Mouse (Mus musculus): ENCODE data around the gene Crtac1. TPM values are rescaled to one million over a fixed set of nuclear protein-coding genes. Genes with fewer than 3 reads are reported as not detected.
A peak's percentile ranks its signal among the peaks of the same experiment; 100 is the strongest.

Gene Crtac1
- polyA plus RNA-seq, 1 experiment from 2014 or later, result 0.97 TPM

DNA sequence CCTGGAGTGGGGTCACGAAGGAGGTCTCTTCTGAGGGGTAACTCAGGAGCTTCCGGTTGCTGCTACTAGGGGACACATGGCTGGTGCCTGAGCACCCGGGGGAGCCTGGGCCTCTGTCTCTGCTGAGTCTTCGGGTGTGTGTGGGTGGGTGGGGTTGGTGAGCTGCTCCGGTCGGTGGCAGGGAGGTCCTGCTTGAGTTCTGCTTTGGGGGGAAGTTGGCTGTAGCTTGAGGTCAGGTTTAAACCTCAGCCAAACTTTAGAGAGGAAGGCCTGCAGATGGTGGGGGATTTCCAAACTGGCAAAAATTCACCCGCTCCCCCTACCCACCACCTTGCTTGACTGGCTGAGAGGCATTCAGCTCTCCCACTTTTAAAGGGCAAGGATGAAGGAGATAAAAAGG lies 160.4 kb downstream of the Crtac1 start:
- Histone ChIP-seq H3K27ac (ENCODE audit: low read depth) (no peak overlapping the region), H3K4me2 (no peak overlapping the region), H3K9ac (no peak overlapping the region), H3K36me3 (ENCODE audit: insufficient read depth) (no peaks in the 10 kb centered on the region), H3K4me3 (ENCODE audit: low read depth, low read length) (no peak overlapping the region), H3K4me1 (ENCODE audit: insufficient read depth) (no peaks in the 10 kb centered on the region), H3K9me3 (ENCODE audit: low read depth, low read length) (no peaks in the 10 kb centered on the region), H3K27me3 (ENCODE audit: insufficient read depth, low read length) (no peaks in the 10 kb centered on the region)
- ATAC-seq (ENCODE audit: insufficient read depth) (no peak), DNase-seq (no peak)
- WGBS, result 77% methylated on average over 7 of the region's 7 CpGs
- TF ChIP-seq CTCF (IDR thresholded peaks at IDR 0.05; ENCODE audit: low read depth), result no peak

DNA sequence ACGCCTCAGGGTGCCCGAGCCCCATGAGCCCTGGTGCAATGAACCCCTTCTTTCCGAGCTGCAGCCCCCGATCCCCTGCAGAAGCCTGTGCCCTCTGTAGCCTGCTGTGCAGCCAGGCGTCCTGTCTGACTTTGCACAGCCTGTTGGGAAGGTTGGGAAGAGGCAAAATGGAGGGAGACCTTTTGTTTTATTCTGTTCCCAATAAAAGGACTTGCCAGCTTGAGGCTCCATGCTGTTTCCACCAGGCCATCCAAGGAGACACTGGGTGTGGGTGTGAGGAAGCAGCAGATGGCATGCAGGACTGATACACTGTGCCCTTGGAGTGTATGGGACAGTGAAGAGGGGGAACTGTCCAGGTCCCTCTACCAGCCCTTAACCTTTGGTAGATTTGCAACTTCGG lies 161.5 kb downstream of the Crtac1 start:
- WGBS, result 45% methylated on average over 6 of the region's 6 CpGs
- Histone ChIP-seq H3K4me1 (ENCODE audit: insufficient read depth) (no peaks in the 10 kb centered on the region), H3K9ac (no peak overlapping the region), H3K36me3 (ENCODE audit: insufficient read depth) (no peaks in the 10 kb centered on the region), H3K4me3 (ENCODE audit: low read depth, low read length) (no peak overlapping the region), H3K9me3 (ENCODE audit: low read depth, low read length) (no peaks in the 10 kb centered on the region), H3K4me2 (no peak overlapping the region), H3K27me3 (ENCODE audit: insufficient read depth, low read length) (no peaks in the 10 kb centered on the region), H3K27ac (ENCODE audit: low read depth) (no peak overlapping the region)
- DNase-seq (no peak), ATAC-seq (ENCODE audit: insufficient read depth) (no peak)
- TF ChIP-seq CTCF (IDR thresholded peaks at IDR 0.05; ENCODE audit: low read depth), result no peak

DNA sequence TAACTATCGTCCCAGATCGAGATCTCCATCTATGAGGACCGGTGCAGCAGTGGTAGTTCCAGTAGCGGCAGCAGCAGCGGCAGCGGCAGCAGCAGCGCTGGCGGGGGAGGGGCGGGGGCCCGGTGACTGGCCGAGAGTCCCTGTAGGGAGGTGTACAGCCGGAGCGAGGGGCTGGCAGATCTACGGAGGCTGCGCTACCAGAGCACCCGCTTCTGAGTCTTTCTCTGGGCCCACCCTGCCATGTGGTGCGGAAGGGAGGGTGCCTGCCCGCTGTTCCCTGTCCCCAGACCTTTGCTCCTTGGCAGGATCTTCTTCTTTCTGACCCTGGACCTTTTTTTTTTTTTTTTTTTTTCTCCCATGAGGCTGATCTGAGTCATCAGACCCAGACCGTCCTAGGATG lies 163.2 kb downstream of the Crtac1 start:
- no peaks in the 10 kb centered on the region for H3K36me3 ChIP-seq (ENCODE audit: insufficient read depth)
- ATAC-seq (ENCODE audit: insufficient read depth), result no peak
- H3K9ac ChIP-seq, result no peak overlapping the region

DNA sequence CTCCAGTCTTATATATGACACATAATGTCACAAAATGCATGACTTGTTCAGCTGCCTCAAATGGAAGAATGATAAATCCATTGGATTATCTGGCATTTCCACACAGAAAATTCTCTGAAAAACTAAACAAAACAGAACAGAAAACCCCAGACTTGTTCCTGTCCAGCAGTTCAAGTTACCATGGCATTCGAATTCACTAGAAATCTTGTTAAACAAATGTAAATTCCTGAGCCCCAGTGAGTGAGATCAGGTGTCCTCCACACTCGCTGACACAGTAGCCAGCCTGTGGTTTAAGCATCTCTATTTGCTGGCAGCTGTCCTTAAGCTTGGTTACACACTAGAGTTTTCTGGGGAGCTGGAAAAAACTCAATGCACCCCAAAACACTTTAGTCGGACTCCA lies 168.1 kb downstream of the Crtac1 start:
- DNase-seq (no peak), ATAC-seq (ENCODE audit: insufficient read depth) (no peak)
- Histone ChIP-seq H3K4me1 (ENCODE audit: insufficient read depth) (no peaks in the 10 kb centered on the region), H3K4me3 (ENCODE audit: low read depth, low read length) (no peak overlapping the region), H3K9ac (no peak overlapping the region), H3K27me3 (ENCODE audit: insufficient read depth, low read length) (no peaks in the 10 kb centered on the region), H3K9me3 (ENCODE audit: low read depth, low read length) (no peaks in the 10 kb centered on the region), H3K36me3 (ENCODE audit: insufficient read depth) (no peaks in the 10 kb centered on the region), H3K4me2 (no peak overlapping the region), H3K27ac (ENCODE audit: low read depth) (no peak overlapping the region)
- no peak for TF ChIP-seq CTCF (IDR thresholded peaks at IDR 0.05; ENCODE audit: low read depth)
- WGBS, result 35% methylated on average over 3 of the region's 3 CpGs

More for the DNA sequence above, 163.2 kb downstream of the Crtac1 start:
- peak overlapping the region; percentile 38; the same call in 1 of the 2 replicates for H3K4me2 ChIP-seq
- H3K9me3 ChIP-seq (ENCODE audit: low read depth, low read length), result no peaks in the 10 kb centered on the region
- H3K4me3 ChIP-seq (ENCODE audit: low read depth, low read length), result no peak overlapping the region
- peak; percentile 8 for DNase-seq
- H3K27me3 ChIP-seq (ENCODE audit: insufficient read depth, low read length), result no peaks in the 10 kb centered on the region
- TF ChIP-seq CTCF (IDR thresholded peaks at IDR 0.05; ENCODE audit: low read depth), result no peak
- WGBS, result under 1% methylated on average over 19 of the region's 19 CpGs
- H3K4me1 ChIP-seq (ENCODE audit: insufficient read depth), result no peaks in the 10 kb centered on the region
- no peak overlapping the region for H3K27ac ChIP-seq (ENCODE audit: low read depth)

DNA sequence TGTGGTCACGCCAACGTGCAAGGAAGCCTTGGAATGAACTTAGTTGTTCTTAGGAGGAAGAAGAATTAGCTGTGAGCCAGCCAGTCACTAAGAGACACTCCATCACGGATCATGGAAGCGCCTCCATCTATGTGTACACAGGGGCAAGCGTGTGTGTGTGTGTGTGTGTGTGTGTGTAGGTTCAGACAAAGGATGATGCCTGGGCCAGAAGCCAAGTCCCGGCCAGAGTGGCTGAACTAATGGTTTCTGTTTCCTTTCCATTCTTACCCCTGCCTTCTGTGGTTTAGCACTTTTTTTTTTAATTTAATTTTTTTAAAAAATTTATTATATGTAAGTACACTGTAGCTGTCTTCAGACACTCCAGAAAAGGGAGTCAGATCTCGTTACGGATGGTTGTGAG lies 171.1 kb downstream of the Crtac1 start:
- no peaks in the 10 kb centered on the region for H3K4me1 ChIP-seq (ENCODE audit: insufficient read depth)
- DNase-seq, result peak; percentile 27
- no peak overlapping the region for H3K4me3 ChIP-seq (ENCODE audit: low read depth, low read length)
- no peak for TF ChIP-seq CTCF (IDR thresholded peaks at IDR 0.05; ENCODE audit: low read depth)
- no peaks in the 10 kb centered on the region for H3K36me3 ChIP-seq (ENCODE audit: insufficient read depth)
- no peak overlapping the region for H3K4me2 ChIP-seq
- ATAC-seq (ENCODE audit: insufficient read depth), result no peak
- H3K9me3 ChIP-seq (ENCODE audit: low read depth, low read length), result no peaks in the 10 kb centered on the region
- no peak overlapping the region for H3K27ac ChIP-seq (ENCODE audit: low read depth)
- no peak overlapping the region for H3K9ac ChIP-seq
- H3K27me3 ChIP-seq (ENCODE audit: insufficient read depth, low read length), result peaks cover 2% of the 10 kb centered on the region
- WGBS, result 64% methylated on average over 8 of the region's 8 CpGs

DNA sequence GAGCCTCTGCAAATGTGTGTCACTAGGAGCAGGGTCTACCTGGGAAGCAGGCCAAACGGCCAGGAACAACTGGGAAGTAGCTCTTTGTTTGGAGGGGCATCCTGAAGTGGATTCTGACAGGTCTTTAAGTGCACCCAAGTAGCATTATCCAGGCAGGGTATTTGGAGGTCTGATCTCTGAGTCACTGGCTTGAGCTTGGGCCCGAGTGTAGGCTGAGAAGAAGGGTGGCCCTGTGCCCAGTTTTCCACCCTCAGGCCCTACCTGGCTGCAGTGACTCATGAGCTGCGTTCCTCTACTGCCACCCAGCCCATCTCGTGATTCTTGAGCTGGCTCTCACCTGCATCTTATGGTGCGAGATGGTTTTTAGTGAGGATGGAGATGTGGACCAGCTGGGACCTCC lies 173.0 kb downstream of the Crtac1 start:
- H3K9ac ChIP-seq, result no peak overlapping the region
- ATAC-seq (ENCODE audit: insufficient read depth) (no peak), DNase-seq (no peak)
- H3K4me1 ChIP-seq (ENCODE audit: insufficient read depth), result no peaks in the 10 kb centered on the region
- peaks cover 9% of the 10 kb centered on the region for H3K27me3 ChIP-seq (ENCODE audit: insufficient read depth, low read length)
- H3K27ac ChIP-seq (ENCODE audit: low read depth), result no peak overlapping the region
- TF ChIP-seq CTCF (IDR thresholded peaks at IDR 0.05; ENCODE audit: low read depth), result no peak
- no peak overlapping the region for H3K4me2 ChIP-seq
- H3K36me3 ChIP-seq (ENCODE audit: insufficient read depth), result no peaks in the 10 kb centered on the region
- H3K9me3 ChIP-seq (ENCODE audit: low read depth, low read length), result no peaks in the 10 kb centered on the region
- H3K4me3 ChIP-seq (ENCODE audit: low read depth, low read length), result no peak overlapping the region
- 68% methylated on average over 5 of the region's 5 CpGs for WGBS

DNA sequence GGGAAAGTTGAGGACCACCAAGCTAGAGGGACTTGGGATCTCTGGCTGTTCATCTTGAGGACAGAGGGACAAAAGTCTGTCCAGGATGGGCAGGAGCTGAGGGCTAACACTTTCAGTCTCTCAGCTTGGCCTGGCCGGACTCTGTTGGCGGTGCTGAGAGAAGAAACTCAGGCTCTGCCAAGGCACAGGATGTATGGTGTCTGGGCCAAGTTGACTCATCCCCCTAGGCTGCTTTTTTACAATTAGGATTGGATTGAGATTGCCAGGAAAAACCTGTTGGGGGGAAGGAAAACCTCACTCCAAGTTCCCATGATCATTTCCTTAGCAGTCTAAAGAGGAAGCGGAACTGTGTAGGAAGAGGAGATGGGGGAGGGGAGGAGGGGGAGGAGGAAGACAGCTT lies 173.6 kb downstream of the Crtac1 start:
- TF ChIP-seq CTCF (IDR thresholded peaks at IDR 0.05; ENCODE audit: low read depth), result no peak
- DNase-seq, result no peak
- H3K4me3 ChIP-seq (ENCODE audit: low read depth, low read length), result no peak overlapping the region
- H3K4me1 ChIP-seq (ENCODE audit: insufficient read depth), result no peaks in the 10 kb centered on the region
- ATAC-seq (ENCODE audit: insufficient read depth), result no peak
- H3K9ac ChIP-seq, result no peak overlapping the region
- whole genome bisulfite sequencing, result 84% methylated on average over 3 of the region's 3 CpGs
- H3K36me3 ChIP-seq (ENCODE audit: insufficient read depth), result no peaks in the 10 kb centered on the region
- no peaks in the 10 kb centered on the region for H3K9me3 ChIP-seq (ENCODE audit: low read depth, low read length)
- peaks cover 9% of the 10 kb centered on the region for H3K27me3 ChIP-seq (ENCODE audit: insufficient read depth, low read length)
- H3K4me2 ChIP-seq, result no peak overlapping the region
- H3K27ac ChIP-seq (ENCODE audit: low read depth), result no peak overlapping the region

DNA sequence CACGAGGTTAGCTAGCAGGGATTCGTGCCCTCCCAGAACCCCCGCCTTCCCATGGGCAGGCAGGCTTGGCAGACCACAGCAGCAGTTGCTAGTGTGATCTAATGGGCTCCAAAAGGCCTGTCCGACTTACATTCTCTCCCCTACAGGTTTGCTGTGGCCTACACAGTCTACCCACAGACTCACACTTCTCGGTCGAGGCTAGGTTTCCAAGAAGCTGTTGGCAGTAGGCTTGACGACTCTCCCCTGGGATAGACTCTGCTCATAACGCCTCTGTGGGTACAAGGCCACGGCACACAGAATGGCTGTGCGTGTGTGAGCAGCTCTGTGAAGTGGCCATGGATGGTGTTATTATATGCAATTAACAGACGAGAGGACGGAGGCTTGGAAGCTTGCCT lies 174.3 kb downstream of the Crtac1 start:
- H3K9me3 ChIP-seq (ENCODE audit: low read depth, low read length), result no peaks in the 10 kb centered on the region
- no peak overlapping the region for H3K4me2 ChIP-seq
- no peak overlapping the region for H3K4me3 ChIP-seq (ENCODE audit: low read depth, low read length)
- WGBS, result 82% methylated on average over 12 of the region's 12 CpGs
- no peak for TF ChIP-seq CTCF (IDR thresholded peaks at IDR 0.05; ENCODE audit: low read depth)
- peaks cover 9% of the 10 kb centered on the region for H3K27me3 ChIP-seq (ENCODE audit: insufficient read depth, low read length)
- no peaks in the 10 kb centered on the region for H3K4me1 ChIP-seq (ENCODE audit: insufficient read depth)
- no peaks in the 10 kb centered on the region for H3K36me3 ChIP-seq (ENCODE audit: insufficient read depth)
- no peak overlapping the region for H3K27ac ChIP-seq (ENCODE audit: low read depth)
- DNase-seq (no peak), ATAC-seq (ENCODE audit: insufficient read depth) (no peak)
- no peak overlapping the region for H3K9ac ChIP-seq
